Mouse (Mus musculus) E14TG2a.4 (cell line): ENCODE results near the gene Cfap298.

Experiments
- CTCF ChIP-seq: conservative IDR thresholded peaks from 2 replicates; pipeline ENCODE4 v1.5.1; 2014; ENCODE audit warnings: low read length
- NANOG ChIP-seq: IDR thresholded peaks from 2 replicates; pipeline ENCODE4 v1.6.1; 2014; ENCODE audit warnings: borderline replicate concordance, low read length, mixed read lengths
- POU5F1 ChIP-seq: IDR thresholded peaks from 2 replicates; pipeline ENCODE4 v1.6.1; 2014; ENCODE audit warnings: low read length, borderline replicate concordance

- no peak for TF ChIP-seq CTCF
- no peak for TF ChIP-seq POU5F1
- no peak for TF ChIP-seq NANOG
Observed at GRCm38 (mm10) chr16:90901364-90901763, 33.5 kb downstream of the Cfap298 start.
